Mouse (Mus musculus): Measurements from ENCODE around the gene Sgms2. TPM values are rescaled to one million over a fixed set of nuclear protein-coding genes. Genes with fewer than 3 reads are reported as not detected.
A peak's percentile ranks its signal among the peaks of the same experiment; 100 is the strongest.

Sgms2 gene
- total RNA-seq, 2 experiments from 2014 or later: 2.7 to 11.2 TPM

DNA sequence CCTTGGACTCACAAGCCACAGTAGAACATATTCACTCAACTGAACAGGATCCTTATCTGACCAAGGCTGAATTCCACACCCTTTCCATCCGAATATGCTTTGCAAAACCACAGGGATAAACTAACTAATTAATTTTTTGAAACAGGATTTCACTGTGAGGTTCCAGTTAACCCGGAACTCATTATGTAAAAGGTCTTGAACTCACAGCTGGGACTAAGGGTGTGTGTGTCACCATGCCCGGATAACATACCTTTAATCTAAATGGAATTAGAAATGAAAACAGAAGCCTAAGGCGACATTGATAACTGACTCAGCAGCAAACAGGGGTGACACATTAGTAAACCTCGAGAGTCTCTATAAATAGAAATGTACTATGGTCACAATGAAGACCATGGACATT lies 5.8 kb downstream of the Sgms2 start:
- DNase-seq: no peak

DNA sequence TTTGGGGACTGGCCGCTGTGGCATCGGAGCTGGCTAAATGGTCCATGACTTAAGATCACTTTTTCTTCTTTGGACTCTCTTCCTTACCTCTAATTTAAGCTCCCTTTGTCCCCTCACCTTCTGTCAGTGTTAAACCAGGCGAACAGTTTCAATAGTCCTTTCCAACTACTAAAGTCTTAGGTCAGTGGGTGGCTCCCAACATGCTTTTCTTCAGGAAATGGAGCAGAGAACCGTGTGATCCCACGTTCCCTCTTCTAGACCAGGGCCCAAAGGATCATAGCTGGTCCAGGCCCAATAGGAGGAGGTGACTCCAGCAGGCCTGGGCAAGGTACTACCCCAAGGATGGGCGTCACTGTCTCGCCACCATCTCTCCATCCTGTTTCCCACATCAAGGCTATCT lies 7.6 kb downstream of the Sgms2 start:
- DNase-seq: no peak

GRCm38 (mm10) chr3:131481976-131482712 lies 9.1 kb downstream of the Sgms2 start:
- no peak for DNase-seq

GRCm38 (mm10) chr3:131480659-131481058 lies 10.6 kb downstream of the Sgms2 start:
- no peak for DNase-seq

DNA sequence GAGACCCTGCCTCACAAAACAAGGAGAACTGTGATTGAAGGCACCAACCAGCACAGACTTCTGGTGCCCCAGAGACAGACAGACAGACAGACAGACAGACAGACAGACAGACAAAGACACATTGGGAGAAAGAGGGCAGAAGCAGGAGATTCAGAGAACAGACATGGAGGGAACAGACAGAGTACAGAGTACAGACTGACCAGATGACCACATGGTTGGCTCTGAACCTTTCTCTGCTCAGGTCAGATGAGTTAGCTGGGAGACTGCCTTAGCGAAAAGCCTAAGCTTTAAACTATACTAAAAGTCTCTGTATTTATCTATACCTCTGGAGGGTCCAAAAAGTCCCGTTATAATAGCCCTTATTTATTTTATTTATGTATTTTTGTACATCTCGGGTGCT lies 11.8 kb downstream of the Sgms2 start:
- no peak for DNase-seq

GRCm38 (mm10) chr3:131476002-131476401 lies 15.2 kb downstream of the Sgms2 start:
- DNase-seq: no peak

DNA sequence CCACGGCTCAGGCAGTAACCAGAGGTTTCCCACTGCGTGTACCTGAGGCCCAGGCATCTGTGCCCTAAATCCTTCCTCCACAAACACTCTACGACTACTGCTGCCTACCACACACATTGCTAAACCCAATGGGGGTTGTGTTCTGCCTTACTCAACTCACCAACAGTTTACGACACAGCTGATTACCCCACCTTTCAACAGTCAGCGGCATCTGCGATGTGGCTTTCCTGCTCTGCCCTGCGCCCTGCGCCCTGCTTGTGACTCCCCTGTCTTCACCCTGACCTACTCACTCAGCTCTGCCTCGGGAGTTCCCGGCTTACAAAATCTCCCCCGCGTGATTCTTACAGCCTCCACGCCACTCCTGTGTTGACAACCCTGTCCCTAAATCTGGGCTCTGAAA lies 16.7 kb downstream of the Sgms2 start:
- DNase-seq: peak; percentile 24 to 38

DNA sequence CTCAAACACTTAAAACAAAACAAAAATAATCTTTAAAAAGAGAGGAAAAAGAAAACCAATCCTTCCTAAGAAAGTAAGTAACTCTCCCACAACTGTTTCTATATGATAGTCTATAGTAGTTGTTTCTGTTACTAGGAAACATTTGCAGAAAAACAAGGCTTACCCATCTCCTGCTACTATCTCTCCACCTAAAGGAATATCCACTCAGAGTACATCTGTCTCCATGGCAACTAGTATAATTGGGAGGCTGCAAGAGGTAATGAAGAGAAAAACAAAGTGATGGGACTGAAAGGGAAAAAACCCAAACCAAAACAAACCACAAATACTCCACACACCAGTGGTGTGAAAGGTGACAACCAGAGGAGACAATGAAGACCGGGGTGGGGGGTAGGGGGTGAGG lies 17.7 kb downstream of the Sgms2 start:
- no peak for DNase-seq

GRCm38 (mm10) chr3:131471836-131472235 lies 19.4 kb downstream of the Sgms2 start:
- no peak for DNase-seq

DNA sequence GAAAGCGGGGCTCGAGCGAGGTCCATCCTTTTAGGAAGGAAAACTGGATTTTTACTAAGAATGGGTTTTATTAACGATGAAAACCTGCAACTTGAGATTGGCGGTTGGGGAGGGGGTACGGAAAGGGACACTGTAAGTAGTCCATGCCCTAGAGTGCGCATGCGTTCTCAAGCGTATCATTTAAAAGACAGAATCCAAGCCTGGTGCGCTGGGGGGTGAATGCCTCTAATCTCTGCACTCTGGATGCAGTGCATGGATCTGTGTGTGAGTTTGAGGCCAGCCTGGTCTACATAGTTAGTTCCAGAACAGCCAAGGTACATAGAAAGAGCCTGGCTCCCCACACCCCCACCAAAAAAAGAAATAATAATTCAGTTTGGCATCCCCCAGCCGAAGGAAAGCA lies 19.8 kb downstream of the Sgms2 start:
- DNase-seq: no peak

GRCm38 (mm10) chr3:131470837-131471236 lies 20.4 kb downstream of the Sgms2 start:
- no peak for DNase-seq

DNA sequence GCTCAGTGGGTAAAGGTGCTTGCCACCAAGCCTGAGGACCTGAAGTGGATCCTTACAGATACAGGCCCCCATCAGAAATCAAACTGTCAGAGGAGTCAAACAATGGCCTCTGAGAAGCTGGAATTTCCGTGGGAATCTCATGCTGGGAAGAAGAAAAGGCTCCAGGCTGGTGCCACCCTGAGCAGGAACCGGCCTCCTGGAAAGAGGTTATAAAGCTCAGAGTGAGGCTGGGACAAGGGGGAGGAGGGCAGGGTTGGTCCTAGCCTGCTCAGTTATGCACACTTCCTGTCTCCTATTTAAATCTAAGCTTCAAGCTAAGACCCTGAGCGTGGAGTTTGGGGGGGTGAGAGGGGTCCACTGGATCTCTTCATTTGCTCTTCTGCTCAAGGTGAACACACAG lies 21.6 kb downstream of the Sgms2 start:
- DNase-seq: no peak

GRCm38 (mm10) chr3:131466371-131466770 lies 24.8 kb downstream of the Sgms2 start:
- DNase-seq: no peak

- DNase-seq: peak; percentile 55 to 66
Observed at GRCm38 (mm10) chr3:131465536-131466260, 25.5 kb downstream of the Sgms2 start.

GRCm38 (mm10) chr3:131372996-131373395 lies 118.2 kb downstream of the Sgms2 start:
- no peak for DNase-seq

DNA sequence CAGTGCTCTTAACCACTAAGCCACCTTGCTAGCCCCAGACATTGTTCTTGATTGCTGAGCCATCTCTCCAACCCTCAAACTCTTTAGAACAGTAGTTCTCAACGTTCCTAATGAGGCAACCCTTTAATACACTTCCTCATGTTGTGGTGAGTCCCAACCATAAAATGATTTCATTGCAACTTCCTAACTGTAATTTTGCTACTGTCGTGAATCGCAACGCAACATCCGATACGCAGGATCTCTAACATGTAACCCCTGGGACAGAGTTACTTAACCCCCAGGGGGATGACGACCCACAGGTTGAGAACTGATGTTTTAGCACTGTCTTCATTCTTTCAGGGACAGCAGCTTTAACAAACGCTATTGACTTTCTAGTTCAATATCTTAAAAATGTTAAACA lies 122.5 kb downstream of the Sgms2 start:
- DNase-seq: no peak

DNA sequence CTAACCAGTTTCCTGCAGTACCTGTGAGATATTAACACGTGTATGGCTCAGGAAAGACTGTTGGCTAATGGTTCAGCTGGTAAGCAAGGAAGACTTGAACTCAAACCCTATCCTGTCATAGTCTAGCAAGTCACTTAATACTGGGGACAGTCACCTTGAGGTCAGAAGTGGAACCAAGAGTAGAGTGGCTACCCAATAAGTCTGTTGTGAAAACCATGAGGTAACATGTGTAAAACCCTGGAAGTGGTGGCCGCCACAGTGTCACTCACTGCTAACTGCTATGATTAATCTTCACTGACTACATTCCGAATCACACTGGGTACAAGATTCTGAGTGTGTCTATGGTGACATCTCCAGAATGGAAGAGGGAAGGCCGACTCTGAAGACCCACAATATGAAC lies 123.8 kb downstream of the Sgms2 start:
- no peak for DNase-seq

DNA sequence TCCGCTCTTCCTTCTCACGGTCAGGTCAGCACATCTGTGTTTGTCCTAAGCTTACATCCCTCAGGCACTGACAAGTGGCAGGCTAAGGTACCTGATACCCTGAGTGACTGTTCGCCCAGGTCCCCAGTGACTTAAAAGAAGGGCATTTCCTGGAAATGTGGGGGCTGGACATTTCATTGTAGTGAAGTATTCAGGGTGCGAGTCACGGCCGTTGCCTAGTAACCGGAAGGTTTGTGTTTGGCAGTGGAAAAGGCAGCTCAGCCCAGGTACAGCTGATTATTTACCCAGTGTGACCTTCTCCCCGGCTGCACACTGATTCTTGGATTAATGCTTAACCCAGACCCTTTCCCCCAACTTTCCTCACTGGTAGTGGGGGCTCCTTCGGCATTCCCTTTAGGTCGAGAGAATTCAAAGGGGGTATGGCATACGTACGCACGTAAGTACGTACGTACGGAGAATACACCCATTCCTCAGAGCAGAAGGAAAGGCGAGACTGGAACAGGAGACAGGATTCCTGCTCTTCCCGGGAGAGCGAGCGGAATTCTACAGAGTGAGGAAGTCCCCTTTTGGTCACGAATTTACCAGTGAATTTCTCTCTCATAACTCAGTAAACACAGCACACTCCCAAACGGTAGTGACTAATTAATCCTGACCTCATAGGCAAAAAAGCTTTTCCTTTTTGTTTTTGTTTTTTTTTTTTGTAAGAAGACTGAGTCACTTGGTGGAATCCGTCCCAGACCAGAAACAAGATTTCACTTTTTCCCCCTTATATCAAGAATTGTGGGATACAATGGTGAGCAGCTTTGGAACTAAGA lies 126.4 kb downstream of the Sgms2 start:
- peak; percentile 57 to 67 for DNase-seq

DNA sequence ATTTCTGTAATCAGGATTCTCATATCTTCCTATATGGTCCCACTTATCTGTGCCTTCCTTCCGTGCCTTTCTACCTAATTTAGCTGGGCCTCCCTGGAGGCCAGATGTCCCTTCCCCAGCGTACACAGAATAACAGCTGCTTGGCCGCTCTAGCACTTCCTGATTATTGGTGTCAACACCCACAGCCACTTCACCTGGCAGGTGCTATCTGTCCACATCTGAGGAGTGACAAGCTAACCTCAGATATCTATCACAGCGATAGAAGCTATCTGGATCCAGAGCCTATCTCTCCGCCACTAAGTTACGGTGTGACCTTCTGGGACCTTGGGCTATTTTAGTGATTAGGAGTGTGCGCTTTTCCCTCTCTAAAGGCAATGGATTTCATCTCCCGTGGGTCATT lies 127.0 kb downstream of the Sgms2 start:
- DNase-seq: no peak

DNA sequence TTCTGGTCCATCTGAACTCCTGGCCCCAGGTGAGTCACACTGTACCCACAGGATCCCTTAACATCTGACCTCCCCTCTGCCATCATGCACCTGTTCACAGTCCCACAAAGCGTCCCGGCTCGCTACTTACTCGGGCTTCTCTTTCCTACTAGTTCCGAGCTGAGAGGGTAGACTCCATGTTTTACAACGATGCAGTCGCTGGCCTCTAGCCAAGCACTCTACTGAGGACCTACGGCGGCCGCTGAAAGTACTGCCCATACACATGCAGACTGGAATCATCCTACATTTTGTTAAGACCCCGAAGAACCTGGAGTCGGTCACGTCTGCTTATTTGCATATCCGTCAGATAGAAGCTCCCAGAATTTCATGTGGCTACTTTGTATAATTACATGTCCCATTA lies 127.6 kb downstream of the Sgms2 start:
- no peak for DNase-seq

GRCm38 (mm10) chr3:131361960-131362359 lies 129.3 kb downstream of the Sgms2 start:
- no peak for DNase-seq

GRCm38 (mm10) chr3:131359011-131359410 lies 132.2 kb downstream of the Sgms2 start:
- DNase-seq: no peak

GRCm38 (mm10) chr3:131358205-131358604 lies 133.0 kb downstream of the Sgms2 start:
- DNase-seq: no peak
